Mouse (Mus musculus) midbrain, postnatal 0 days (tissue): ENCODE results near the gene Bnip1. TPM values are rescaled to one million over a fixed set of nuclear protein-coding genes. Genes with fewer than 3 reads are reported as not detected.

Source experiments
- ATAC-seq: fragments of 200-750 bp; cut with Nextera tagmentation; 2 replicates; pipeline ENCODE4 v1.8.0; 2017; ENCODE audit warnings: moderate number of reproducible peaks, mild to moderate bottlenecking, moderate TSS enrichment, moderate library complexity; ENCODE audit not compliant: low FRiP score
- DNase-seq: peaks from one replicate; pipeline ENCODE4 v3.0.0-alpha.2; 2015; ENCODE audit warnings: low spot score
- H3K27ac ChIP-seq: fragments of 300-500 bp; sonication (generic); 2 replicates; pipeline ENCODE4 v1.5.1; 2014; ENCODE audit warnings: low read depth, mild to moderate bottlenecking, low read length, mixed read lengths
- H3K27me3 ChIP-seq: fragments of 300-500 bp; sonication (generic); 2 replicates; pipeline ENCODE4 v1.6.1; 2014; ENCODE audit warnings: low read length, control low read depth, mixed read lengths; ENCODE audit not compliant: insufficient read depth
- H3K36me3 ChIP-seq: fragments of 300-500 bp; sonication (generic); 2 replicates; pipeline ENCODE4 v1.6.1; 2014; ENCODE audit warnings: low read length, control low read depth, mixed read lengths; ENCODE audit not compliant: insufficient read depth
- H3K4me1 ChIP-seq: fragments of 300-500 bp; sonication (generic); 2 replicates; pipeline ENCODE4 v1.6.1; 2014; ENCODE audit warnings: mild to moderate bottlenecking, control low read depth, antibody characterized with exemption, low read length, mixed read lengths; ENCODE audit not compliant: insufficient read depth
- H3K4me2 ChIP-seq: fragments of 300-500 bp; sonication (generic); 2 replicates; pipeline ENCODE4 v1.6.1; 2014; ENCODE audit warnings: low read depth, mild to moderate bottlenecking, low read length, mixed read lengths; ENCODE audit not compliant: poor library complexity, severe bottlenecking
- H3K4me3 ChIP-seq: fragments of 300-500 bp; sonication (generic); 2 replicates; pipeline ENCODE4 v1.5.1; 2014; ENCODE audit warnings: low read depth, mild to moderate bottlenecking, low read length, moderate library complexity
- H3K9ac ChIP-seq: fragments of 300-500 bp; sonication (generic); replicated peaks from 2 replicates; pipeline ENCODE4 v1.6.1; 2014; ENCODE audit warnings: mild to moderate bottlenecking, low read length, moderate library complexity, mixed read lengths; ENCODE audit not compliant: poor library complexity, severe bottlenecking
- H3K9me3 ChIP-seq: fragments of 300-500 bp; sonication (generic); 2 replicates; pipeline ENCODE4 v1.6.1; 2016; ENCODE audit warnings: low read length, control low read depth
- CTCF ChIP-seq: IDR thresholded peaks from 2 replicates; pipeline ENCODE4 v1.5.1; 2016; ENCODE audit warnings: antibody characterized with exemption, mild to moderate bottlenecking
- WGBS: fragments of 180-500 bp; shearing (Covaris S2); extraction: QIAGEN DNeasy Blood & Tissue Kit; methylation state at CpG from one replicate; pipeline ENCODE4 v1.1.7; 2014; 5-methylcytosine and 5-hydroxymethylcytosine counted together
- polyA plus RNA-seq: library from polyadenylated mRNA; unstranded; fragments of >200 nt; fragmentation: Nextera tagmentation; extraction: Ambion mirVana; gene quantifications from 2 replicates; pipeline ENCODE4 v1.2.1, GENCODE M21; 2015
- total RNA-seq: library from RNA; depleted of rRNA; stranded (reverse); fragments of >200 nt; gene quantifications from 2 replicates; pipeline ENCODE4 v1.2.3, GENCODE M21; 2014; rRNA removed

The Bnip1 gene
- total and polyA plus RNA-seq, 2 experiments from 2014 or later = 53.7 to 56.8 TPM

GRCm38 (mm10) chr17:26840439-26840780 lies 59.5 kb downstream of the Bnip1 start:
- H3K36me3 ChIP-seq = no peaks in the 10 kb centered on the region
- WGBS = 3% methylated on average over 9 of the region's 9 CpGs
- H3K9me3 ChIP-seq = no peaks in the 10 kb centered on the region
- H3K27ac ChIP-seq = no peak overlapping the region
- peaks cover 93% of the 10 kb centered on the region for H3K27me3 ChIP-seq
- TF ChIP-seq CTCF = no peak
- DNase-seq (no peak), ATAC-seq (no peak)
- no peak overlapping the region for H3K4me2 ChIP-seq
- H3K4me3 ChIP-seq = no peak overlapping the region
- no peak overlapping the region for H3K9ac ChIP-seq
- no peaks in the 10 kb centered on the region; the same call in 1 of the 2 replicates for H3K4me1 ChIP-seq

DNA sequence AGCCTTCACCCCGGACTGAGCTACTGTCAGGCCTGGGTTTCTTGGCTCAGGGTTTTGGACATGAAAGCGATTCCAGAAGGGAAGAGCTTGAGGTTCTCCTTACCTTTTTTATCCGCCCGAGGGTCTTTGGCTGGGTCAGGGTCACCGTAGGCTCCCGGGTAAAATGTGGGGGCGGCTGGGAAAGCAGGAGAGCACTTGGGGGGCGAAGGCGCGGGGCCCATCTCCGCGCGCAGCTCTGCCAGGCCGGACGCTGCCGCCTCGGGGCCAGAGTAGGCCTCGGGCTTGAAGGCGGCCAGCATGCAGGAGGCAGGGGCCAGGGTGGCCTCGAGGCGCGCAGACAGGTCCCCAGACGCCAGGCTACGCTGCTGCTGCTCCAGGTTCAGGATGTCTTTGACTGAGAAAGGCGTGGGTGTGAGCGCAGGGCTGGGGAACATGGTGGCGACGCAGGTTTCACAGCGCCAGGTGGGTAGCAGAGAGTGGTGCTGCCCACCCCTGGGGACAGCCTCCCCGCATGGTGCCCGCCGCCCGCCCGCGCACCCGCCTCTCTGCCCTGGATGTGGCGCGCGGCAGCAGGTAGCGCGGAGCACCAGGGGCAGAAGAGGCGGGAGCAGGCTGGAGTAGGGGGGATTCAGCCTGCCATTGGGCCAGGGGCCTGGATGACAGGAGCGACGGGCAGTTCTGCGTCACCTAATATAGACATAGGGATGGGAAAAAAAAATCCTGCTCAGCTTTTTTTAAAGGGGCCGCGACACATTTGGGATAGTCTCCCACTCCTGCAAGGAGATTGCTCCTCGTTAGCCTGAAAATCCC lies 60.3 kb downstream of the Bnip1 start:
- Histone ChIP-seq H3K27ac (no peak overlapping the region), H3K27me3 (peaks cover 92% of the 10 kb centered on the region), H3K4me2 (no peak overlapping the region), H3K4me1 (no peaks in the 10 kb centered on the region; the same call in 1 of the 2 replicates), H3K4me3 (peak overlapping the region; percentile 3; the same call in 1 of the 2 replicates), H3K9ac (no peak overlapping the region), H3K9me3 (no peaks in the 10 kb centered on the region), H3K36me3 (no peaks in the 10 kb centered on the region)
- no peak for TF ChIP-seq CTCF
- no peak for DNase-seq
- WGBS = under 1% methylated on average over 47 of the region's 48 CpGs
- ATAC-seq = no peak

- H3K4me3 ChIP-seq = no peak overlapping the region
- no peak overlapping the region for H3K4me2 ChIP-seq
- no peak for ATAC-seq
- H3K9ac ChIP-seq = no peak overlapping the region
- DNase-seq = no peak
- no peaks in the 10 kb centered on the region for H3K9me3 ChIP-seq
- no peaks in the 10 kb centered on the region for H3K36me3 ChIP-seq
- H3K27ac ChIP-seq = no peak overlapping the region
- H3K27me3 ChIP-seq = peaks cover 84% of the 10 kb centered on the region
- TF ChIP-seq CTCF = no peak
- 5% methylated on average over 5 of the region's 5 CpGs for WGBS
- H3K4me1 ChIP-seq = no peaks in the 10 kb centered on the region; the same call in 1 of the 2 replicates
These were observed 61.1 kb downstream of the Bnip1 start for GRCm38 (mm10) chr17:26841981-26842380.

Other genes with a start within 250 kb of the Bnip1 start
- 202 and 216 TPM in 2 replicates for gene Ergic1, start 219.6 kb upstream of the Bnip1 start, total RNA-seq
- 99.6 and 103 TPM in 2 replicates for gene Ergic1, start 219.6 kb upstream of the Bnip1 start, polyA plus RNA-seq
- 42.0 and 46.8 TPM in 2 replicates for gene Dusp1, start 218.9 kb upstream of the Bnip1 start, total RNA-seq
- 25.5 and 26.0 TPM in 2 replicates for gene Dusp1, start 218.9 kb upstream of the Bnip1 start, polyA plus RNA-seq
- 45.0 and 85.3 TPM in 2 replicates for gene Atp6v0e, start 117.8 kb upstream of the Bnip1 start, total RNA-seq
- 80.6 and 86.8 TPM in 2 replicates for gene Atp6v0e, start 117.8 kb upstream of the Bnip1 start, polyA plus RNA-seq
- 18.5 and 28.0 TPM in 2 replicates for gene Crebrf, start 65.4 kb upstream of the Bnip1 start, total RNA-seq
- 10.2 and 11.5 TPM in 2 replicates for gene Crebrf, start 65.4 kb upstream of the Bnip1 start, polyA plus RNA-seq
- gene Nkx2-5, start 63.9 kb downstream of the Bnip1 start, total RNA-seq = not detected in 2 replicates
- not detected in 2 replicates for gene Nkx2-5, start 63.9 kb downstream of the Bnip1 start, polyA plus RNA-seq
- gene Kifc5b, start 136.0 kb downstream of the Bnip1 start, total RNA-seq = 1.9 and 4.7 TPM in 2 replicates
- 1.6 and 1.9 TPM in 2 replicates for gene Kifc5b, start 136.0 kb downstream of the Bnip1 start, polyA plus RNA-seq
- 48.7 and 53.5 TPM in 2 replicates for gene Phf1, start 152.0 kb downstream of the Bnip1 start, total RNA-seq
- gene Phf1, start 152.0 kb downstream of the Bnip1 start, polyA plus RNA-seq = 32.8 and 35.8 TPM in 2 replicates
- gene Cuta, start 158.5 kb downstream of the Bnip1 start, total RNA-seq = 49.6 and 55.6 TPM in 2 replicates
- gene Cuta, start 158.5 kb downstream of the Bnip1 start, polyA plus RNA-seq = 136 and 143 TPM in 2 replicates
- gene Syngap1, start 160.2 kb downstream of the Bnip1 start, total RNA-seq = 77.0 and 90.3 TPM in 2 replicates
- 3.6 and 6.1 TPM in 2 replicates for gene Syngap1, start 160.2 kb downstream of the Bnip1 start, polyA plus RNA-seq
- gene Zbtb9, start 192.1 kb downstream of the Bnip1 start, total RNA-seq = 16.1 and 19.4 TPM in 2 replicates
- 6.6 and 6.7 TPM in 2 replicates for gene Zbtb9, start 192.1 kb downstream of the Bnip1 start, polyA plus RNA-seq
- 57.3 and 82.4 TPM in 2 replicates for gene Bak1, start 247.9 kb downstream of the Bnip1 start, total RNA-seq
- 3.9 and 5.3 TPM in 2 replicates for gene Bak1, start 247.9 kb downstream of the Bnip1 start, polyA plus RNA-seq